Mouse (Mus musculus): Measurements from ENCODE around the gene Zfp945.
"Not testable (repeated sequence)": the region's sequence is repeated elsewhere in the genome, so short reads cannot be mapped to it uniquely, and the experiment has no call there.

The Zfp945 gene

DNA sequence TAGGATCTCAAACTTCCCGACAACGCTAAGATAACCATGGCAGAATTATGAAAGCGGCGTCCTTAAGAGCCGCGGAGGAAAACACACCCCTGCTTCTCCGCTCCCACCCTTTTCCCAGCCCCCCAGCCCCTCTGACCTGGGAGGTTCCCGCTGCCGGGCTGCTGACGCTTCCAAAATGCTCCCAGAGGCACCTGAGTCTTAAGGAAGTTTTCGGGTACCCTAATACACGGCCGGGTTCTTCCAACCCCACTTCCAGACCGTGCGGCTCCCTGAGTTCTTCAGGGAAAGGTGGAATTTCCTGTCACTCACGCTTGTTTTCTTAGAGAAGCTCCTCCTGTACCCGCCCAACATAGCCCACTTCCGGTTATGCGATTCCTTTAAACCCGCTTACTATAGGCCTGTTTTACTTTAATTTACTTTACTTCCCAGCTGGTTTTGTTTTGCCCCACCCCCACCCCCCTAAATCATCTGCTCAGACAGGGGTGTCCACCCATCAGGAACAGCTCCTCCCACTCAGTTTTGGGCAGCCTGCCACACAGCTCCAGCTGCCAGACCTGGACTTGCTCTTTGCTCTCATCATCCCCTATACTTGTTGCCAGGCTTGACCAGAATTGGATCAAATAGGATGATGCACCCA is at the start of gene Zfp945:
Gene Zfp945, minus strand, starts transcription at position 290 of the 637 bp plus-strand sequence.
- peak; percentile 72 for DNase-seq (ENCODE audit: low spot score)

DNA sequence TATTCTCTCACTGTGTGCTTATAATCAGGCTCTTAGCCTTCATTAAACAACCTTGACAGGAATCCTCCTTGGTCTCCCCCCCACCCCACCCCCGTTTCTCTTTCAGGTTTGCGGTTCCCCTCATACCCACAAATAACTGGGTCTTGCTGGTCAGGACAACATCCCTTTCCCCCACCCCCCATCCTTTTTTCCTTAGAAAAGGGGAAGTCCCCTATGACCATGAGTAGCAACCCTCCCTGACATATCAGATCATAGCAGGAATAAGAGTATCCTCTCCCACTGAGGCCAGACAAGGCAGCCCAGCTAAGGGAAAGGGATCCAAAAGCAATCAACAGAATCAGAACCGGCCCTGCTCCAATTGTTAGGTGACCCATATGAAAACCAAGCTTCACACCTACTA is 21.4 kb upstream of the Zfp945 start:
- no peak for DNase-seq (ENCODE audit: low spot score)

DNA sequence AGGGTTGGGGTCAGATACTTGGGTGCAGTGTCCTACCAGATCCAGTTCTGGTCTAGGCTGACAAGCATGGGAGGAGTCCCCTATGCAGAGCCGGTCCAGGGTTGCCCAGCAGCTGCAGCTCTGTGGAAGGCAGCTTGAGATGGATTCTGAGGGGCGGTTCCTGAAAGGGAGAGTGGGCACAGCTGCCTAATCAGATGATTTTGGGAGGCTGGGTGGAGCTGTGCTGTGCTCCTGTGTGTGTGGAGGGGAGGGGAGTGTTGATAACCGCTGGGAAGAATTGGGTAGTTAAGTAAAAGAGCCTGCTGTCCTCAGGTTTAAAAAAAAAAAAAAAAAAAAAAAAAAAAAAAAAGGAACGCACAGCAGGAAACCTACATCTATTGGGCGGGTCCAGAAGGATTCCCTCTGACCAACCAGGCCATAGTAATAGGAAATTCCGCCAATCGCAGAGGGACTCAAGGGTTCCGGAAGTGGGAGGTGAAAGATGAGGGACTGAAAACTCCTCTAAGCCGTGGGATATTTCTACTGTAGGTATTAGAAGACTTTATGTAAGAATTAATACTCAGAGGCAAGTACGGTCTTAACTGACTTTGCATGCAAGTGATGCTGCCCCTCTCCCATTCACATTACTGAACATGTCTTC is 17.2 kb upstream of the Zfp945 start:
- no peak for DNase-seq (ENCODE audit: low spot score)

DNA sequence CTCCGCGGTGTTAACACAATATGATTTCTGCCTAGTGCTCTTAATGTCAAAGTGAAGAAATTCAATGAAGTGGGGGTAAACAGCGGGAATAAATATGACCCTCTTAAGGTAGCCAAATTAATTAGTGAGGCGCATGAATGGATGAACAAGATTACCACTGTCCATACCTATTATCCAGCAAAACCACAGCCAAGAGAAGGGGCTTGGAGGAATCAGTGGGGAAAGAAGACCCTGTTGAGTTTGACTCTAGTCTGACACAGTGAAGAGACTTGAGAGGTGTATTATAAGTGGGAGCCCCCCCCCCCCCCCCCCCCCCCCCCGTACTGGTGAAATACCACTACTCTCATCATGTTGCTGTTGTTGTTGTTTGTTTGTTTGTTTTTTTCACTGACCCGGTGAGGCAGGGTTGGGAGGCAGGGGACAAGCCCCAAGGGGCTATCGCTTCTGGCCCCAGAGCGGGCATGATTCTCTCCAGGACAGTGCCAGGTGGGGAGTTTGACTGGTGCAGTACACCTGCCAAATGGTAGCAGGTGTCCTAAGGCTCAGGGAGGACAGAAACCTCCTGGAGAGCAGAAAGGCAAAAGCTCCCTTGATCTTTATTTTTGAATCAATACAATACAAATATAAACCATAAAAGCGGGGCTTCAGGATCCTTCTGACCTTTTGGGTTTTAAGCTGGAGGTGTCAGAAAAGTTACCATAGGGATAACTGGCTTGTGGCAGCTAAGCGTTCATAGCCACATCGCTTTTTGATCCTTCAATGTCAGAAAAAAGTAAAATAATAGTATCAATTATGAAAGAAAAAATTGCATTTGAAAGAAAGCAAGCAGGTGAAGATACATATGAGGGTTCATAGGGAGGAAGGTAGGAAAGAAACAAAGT is 10.7 kb upstream of the Zfp945 start:
- DNase-seq (ENCODE audit: low spot score): no peak

DNA sequence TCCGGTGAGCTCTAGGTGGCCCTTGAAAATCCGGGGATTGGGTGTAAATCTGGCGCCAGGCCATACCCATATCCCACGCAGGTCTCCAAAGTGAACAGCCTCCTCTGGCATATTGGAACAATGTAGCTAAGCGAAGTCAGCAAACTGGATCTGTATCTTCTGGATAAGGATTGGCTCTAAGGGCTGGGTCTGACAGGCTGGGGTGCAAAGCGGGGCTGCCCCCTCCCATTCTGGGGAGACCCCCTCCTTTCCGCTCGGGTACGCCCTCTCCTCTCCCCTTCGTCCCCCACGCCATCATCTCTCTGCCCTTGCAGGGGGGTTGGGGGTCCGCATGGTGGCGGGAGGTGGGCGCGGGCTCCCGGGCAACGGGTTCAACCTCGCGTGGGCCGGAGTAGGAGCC is 9.4 kb upstream of the Zfp945 start:
- no peak for DNase-seq (ENCODE audit: low spot score)

DNA sequence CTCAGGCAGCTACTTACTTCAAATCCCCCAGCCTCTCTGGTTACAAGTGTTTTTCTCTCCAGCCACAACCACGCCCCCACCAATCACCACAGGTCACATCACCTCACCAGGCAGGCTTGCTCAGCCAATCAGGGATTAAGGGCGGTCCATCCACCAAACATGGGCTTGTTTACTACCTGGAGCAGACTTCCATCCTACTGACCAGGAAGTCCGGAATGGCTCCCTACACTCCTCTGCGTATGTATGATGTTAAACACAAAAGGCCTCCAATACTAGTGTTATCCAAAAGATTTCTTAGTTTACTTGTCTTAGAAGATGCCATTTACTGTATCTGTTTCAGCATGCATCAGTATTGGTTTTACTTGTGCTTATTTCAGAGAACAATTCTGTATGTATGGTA is 8.6 kb upstream of the Zfp945 start:
- not testable (repeated sequence) for DNase-seq (ENCODE audit: low spot score)

DNA sequence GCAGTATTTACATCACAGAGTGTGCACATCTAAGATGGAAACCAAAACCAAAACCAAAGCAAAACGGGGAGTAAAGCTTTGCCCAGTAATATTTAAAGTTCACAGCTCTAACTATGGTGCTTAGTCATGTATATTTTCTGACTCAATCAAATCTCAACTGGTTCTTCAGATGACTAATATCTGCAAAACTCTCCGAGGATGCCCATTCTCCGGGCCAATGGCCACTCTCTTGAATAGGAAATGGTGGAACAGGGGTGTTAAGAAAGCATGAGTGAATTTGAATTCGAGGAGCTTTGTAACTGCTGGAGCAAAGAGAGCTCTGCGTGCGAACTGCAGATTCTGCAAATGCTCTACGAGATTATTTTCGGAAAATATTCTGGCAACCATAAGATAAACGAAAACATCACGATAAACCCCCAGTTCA is 501 bp downstream of the Zfp945 start:
- DNase-seq (ENCODE audit: low spot score): peak; percentile 2

DNA sequence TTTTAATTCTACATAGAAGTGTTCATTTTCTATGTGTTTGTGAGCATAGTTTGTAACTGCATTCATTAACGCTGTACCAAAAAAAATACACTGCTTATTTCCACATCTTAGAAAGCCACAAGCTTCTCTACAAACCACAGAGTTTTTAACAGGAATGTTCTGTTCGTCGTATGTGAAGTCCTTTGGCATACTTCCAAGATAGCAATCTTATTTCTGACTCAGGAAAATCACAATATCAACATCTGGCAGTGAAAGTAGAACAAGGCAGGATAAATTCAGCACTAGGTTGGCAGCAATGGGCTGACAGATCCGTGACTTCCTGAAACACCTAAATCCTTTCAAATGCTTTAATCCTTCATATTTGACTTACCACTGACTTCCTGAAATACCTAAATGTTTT is 45.8 kb downstream of the Zfp945 start:
- DNase-seq (ENCODE audit: low spot score): no peak

DNA sequence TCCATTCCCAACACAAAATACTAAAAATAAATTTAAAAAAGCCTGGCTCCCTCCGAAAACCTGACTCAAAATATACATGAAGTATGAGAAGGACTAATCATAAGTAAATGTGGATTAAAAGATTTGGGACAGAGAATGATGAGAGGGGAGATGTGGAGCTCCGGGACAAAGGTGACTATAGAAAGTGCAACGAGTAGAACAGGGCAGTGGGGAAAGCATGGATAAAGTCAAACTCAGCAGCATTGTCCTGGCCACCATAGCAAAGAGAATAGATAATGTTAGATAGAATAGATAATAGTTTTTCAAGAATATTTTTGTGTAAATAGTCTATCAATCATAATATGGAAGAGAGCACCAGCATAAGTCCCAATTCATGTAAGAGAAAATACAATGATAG is 48.7 kb downstream of the Zfp945 start:
- DNase-seq (ENCODE audit: low spot score): no peak

DNA sequence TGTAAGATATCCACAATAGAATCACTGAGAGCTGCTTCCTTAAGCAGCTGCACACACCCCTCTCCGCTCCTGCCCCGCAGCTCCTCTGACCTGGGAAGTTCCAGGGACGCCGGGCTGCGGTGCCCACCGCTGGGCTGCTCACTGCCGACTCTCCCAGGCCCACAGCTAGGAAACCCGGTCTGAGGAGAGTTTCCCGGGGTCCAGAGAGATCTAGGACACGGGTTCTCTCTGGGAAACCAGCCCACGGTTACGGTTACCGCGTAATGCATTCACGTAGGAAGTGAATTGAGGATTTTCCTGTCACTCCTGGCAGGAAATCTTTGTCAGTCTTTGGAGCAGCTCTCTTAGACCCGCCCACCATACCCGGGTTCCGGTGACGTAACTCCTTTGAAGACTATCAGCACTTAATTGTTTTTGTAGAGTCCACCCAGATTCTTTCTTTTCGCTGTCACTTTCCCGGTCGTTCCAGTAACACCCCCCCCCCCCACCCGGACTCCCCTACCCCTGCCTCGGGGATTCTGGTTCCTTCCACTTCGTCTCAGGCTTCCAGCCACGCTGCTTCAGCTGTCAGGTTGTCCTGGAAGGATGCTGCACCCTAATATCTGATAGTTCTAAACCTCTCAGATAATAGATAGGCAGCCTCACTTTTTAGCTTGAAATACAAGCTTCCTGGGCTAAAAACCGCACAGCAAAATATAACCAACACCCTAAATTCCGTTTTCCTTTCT is 49.3 kb downstream of the Zfp945 start:
- peak; percentile 75 for DNase-seq (ENCODE audit: low spot score)

DNA sequence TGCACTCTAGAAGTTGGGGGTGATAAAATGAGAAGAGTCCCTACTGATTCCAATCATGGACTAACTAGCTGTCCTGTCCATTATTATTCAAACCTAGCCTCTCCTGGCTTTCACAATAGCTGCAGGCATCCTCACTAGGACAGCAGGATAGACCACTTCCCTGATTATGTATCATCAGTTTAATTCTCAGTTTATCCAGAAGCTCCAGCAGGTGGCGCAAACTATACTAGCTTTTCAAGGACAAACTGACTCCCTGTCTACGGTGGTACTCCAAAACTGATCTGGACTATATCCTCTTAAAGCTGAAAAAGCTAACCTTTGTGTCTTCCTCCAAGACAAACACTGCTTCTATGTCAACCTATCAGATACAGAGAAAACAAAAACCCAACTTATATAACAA is 67.2 kb downstream of the Zfp945 start:
- no peak for DNase-seq (ENCODE audit: low spot score)
